Comparison of ENCODE assay signal across 8 mouse cellular contexts in genomic region chr9:95750037-95750511, GRCm38 (mm10). TPM values are rescaled to one million over a fixed set of nuclear protein-coding genes. Genes with fewer than 3 reads are reported as not detected.
DNase-seq lines count a peak whose midpoint lies in the region; ATAC-seq and TF ChIP-seq lines count a peak whose summit lies in the region.

Gene Trpc1 (minus strand): TSS chr9:95750375.

- intact Hi-C loops in left cerebral cortex, postnatal 10 days (cut with DNase I), result no loop called here

- TF ChIP-seq CTCF in cortical plate, adult 2 months (IDR thresholded peaks at IDR 0.05; ENCODE audit: extremely low read depth, insufficient read depth, low read length), result no peak

- DNase-seq in adrenal gland, adult (ENCODE audit: inconsistent age in 2 of 2, low spot score in 1 of 2), result peak; percentile 80 to 94
- DNase-seq in gastrocnemius, adult 8-10 months (ENCODE audit: low spot score in 2 of 2), result peak; percentile 11 to 41
- peak; percentile 91 for DNase-seq in induced T-regulatory cell, adult 2 months (ENCODE audit: low read depth)
- peak; percentile 61 to 85 for DNase-seq in left cerebral cortex, postnatal 10 days (ENCODE audit: extremely low spot score in 1 of 2, low spot score in 2 of 2)
- DNase-seq in right cerebral cortex, postnatal 25 days, result peak; percentile 85
- DNase-seq in urinary bladder, postnatal 4 days (ENCODE audit: low spot score in 2 of 2), result peak; percentile 62 to 70

- H3K4me1 ChIP-seq in cortical plate, adult 2 months (ENCODE audit: control insufficient read depth, insufficient read depth, low read length), result peaks cover 2% of the 10 kb centered on the region; the same call in 1 of the 2 replicates

- peak within 1 kb of the TSS; percentile 93 for H3K4me3 ChIP-seq in cortical plate, adult 2 months (ENCODE audit: insufficient read depth, low read length)

- H3K27ac ChIP-seq in cortical plate, adult 2 months (ENCODE audit: insufficient read depth, low read length), result peak within 1 kb of the TSS; percentile 95

- ATAC-seq in megakaryocyte-erythroid progenitor cell, adult 5-6 weeks (replicated peaks; ENCODE audit: low FRiP score, low TSS enrichment, poor library complexity, severe bottlenecking), result peak; percentile 98

- TF ChIP-seq POLR2A in cortical plate, adult 2 months (IDR thresholded peaks at IDR 0.05; ENCODE audit: extremely low read depth, insufficient read depth, low read length), result peak; percentile 80

RNA-seq across cellular contexts. Expression of gene Trpc1, which starts in this region (rescaled TPM):
- polyA plus RNA-seq in cortical plate, adult 2 months (2012; rRNA removed), result 26.2 and 26.3 TPM in 2 replicates
- total RNA-seq in gastrocnemius, adult 8-10 months (2022), result 1 to 10 TPM in 2 of 4 experiments, under 1 TPM in 2; 0.72 to 1.2 (median 1.0) TPM
- 10 to 100 TPM; 46.8 to 52.1 TPM for total RNA-seq in left cerebral cortex, postnatal 10 days (2021)
- total RNA-seq in megakaryocyte-erythroid progenitor cell, adult 5-6 weeks (2014; fragmentation: Nextera tagmentation), result 0.20 TPM in 1 of 2 replicates, not detected in the other
- 0.09 TPM in 1 of 2 replicates, not detected in the other for total RNA-seq in megakaryocyte-erythroid progenitor cell, adult 5-6 weeks (2017)

Comparison
In these comparisons a context has a peak if more than half of its experiments do, and no peak if none do; other contexts are left out.
1. Peak in every context shown above with its lines: DNase-seq, ATAC-seq, H3K4me3 ChIP-seq and H3K27ac ChIP-seq.
2. RNA of gene Trpc1 (total RNA-seq): 46.8 to 52.1 TPM in left cerebral cortex, postnatal 10 days; 0.72 to 1.2 TPM in gastrocnemius, adult 8-10 months and 0.09 to 0.20 TPM in megakaryocyte-erythroid progenitor cell, adult 5-6 weeks; every median in the first group is over 10 times any median in the second.
3. Peak in ATAC-seq in megakaryocyte-erythroid progenitor cell, adult 5-6 weeks; RNA of the gene not detected or under 1 TPM.
4. DNase-seq: peak in every context shown above with its lines; median percentile 91 in induced T-regulatory cell, adult 2 months; 87 in adrenal gland, adult; 85 in right cerebral cortex, postnatal 25 days; 73 in left cerebral cortex, postnatal 10 days; 66 in urinary bladder, postnatal 4 days; 26 in gastrocnemius, adult 8-10 months.